In genomic region chr5:125849722-125850121, GRCm38 (mm10) we compare ENCODE assay signal across 12 mouse cellular contexts.
DNase-seq lines count a peak whose midpoint lies in the region.
"Had no signal": no experiment of that assay in that cellular context is flagged by ENCODE, and none has a peak within 500 bp of the region (broad histone marks: within the 10 kb centered on the region; RNA-seq: fewer than 3 reads in every experiment).

No protein-coding gene starts in this region.

- DNase-seq in layer of hippocampus, adult 11-12 months (ENCODE audit: low spot score), result peak; percentile 8
- no peak for DNase-seq in layer of hippocampus, postnatal 36 days
- DNase-seq in right cerebral cortex, postnatal 14 days, result peak; percentile 20
- DNase-seq in right cerebral cortex, postnatal 36 days (ENCODE audit: low spot score in 2 of 2), result no peak
- peak; percentile 7 for DNase-seq in Muller cell, postnatal 12 days (ENCODE audit: inconsistent ontology term)
- DNase-seq in urinary bladder, postnatal 4 days (ENCODE audit: low spot score in 2 of 2), result no peak
- no peak for DNase-seq in adrenal gland, adult 8-10 months
- DNase-seq: adrenal gland, adult 2 months; B cell, adult 2 months; cerebellum, adult 8-10 months; heart, postnatal 10 days; lung, embryonic 14.5 days had no signal

Comparison
In these comparisons a context has a peak if more than half of its experiments do, and no peak if none do; other contexts are left out.
1. DNase-seq: peak in layer of hippocampus, adult 11-12 months (single experiment), right cerebral cortex, postnatal 14 days (single experiment) and Muller cell, postnatal 12 days (single experiment); none in layer of hippocampus, postnatal 36 days (0 of 2), right cerebral cortex, postnatal 36 days (0 of 2), urinary bladder, postnatal 4 days (0 of 2) and adrenal gland, adult 8-10 months (single experiment).